Mouse (Mus musculus): ENCODE results near the gene Krt90. TPM values are rescaled to one million over a fixed set of nuclear protein-coding genes. Genes with fewer than 3 reads are reported as not detected.

Krt90 gene
- polyA plus RNA-seq (2014; fragmentation: Illumina TruSeq; extraction: RNeasy Lipid Tissue Mini Kit (QIAGEN cat#74804)): not detected

DNA sequence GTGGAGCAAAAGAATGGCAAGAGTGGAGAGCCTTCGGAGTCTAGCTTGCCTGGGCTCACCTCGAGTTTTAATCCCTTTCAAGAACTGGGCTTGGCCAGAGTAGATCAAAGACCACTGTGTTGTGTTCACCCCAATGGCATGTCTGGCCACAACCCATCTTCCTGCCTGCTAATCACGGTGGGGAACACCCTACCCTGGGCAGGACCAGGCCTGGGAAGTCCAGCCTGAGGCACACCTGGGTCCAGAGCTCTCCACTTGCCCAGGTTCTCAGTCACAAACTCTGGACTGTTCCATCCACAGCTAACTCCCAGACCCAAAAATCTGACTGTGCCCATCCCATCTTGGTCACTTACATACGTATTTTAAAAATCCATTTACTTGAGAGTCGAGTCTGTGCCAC is at the start of gene Krt90:
Gene Krt90 (minus strand): TSS at position 101 of the 400 bp plus-strand sequence.

DNA sequence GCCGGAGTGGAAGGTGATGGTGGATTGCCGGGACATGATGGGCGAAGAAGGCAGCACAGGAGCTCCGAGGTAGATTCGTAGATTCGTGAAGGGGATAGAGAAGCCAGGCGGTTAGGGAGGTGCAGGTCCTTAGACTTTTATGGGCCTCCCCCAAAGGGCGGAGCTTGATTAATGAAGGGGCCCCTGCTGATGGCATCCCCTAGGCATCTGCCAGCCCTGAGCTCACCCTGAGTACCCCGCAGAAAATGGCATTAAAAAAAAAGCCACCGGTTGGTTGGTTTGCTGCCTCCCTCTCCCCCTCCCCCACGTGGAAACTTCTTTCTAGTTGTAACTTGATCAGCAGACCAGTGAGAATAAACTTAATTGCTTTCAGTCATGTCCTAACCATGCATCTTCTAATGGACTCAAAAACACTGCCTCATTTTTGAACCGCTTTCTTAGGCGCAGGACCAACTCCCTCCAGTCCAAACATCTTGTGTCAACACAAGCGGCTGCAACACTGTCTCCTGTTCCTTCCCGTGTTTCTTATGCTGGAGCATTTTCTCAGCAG is 11.1 kb upstream of the Krt90 start, which contains the start of gene Krt75:
Gene Krt75 (minus strand): TSS at position 109 of the 550 bp plus-strand sequence.

DNA sequence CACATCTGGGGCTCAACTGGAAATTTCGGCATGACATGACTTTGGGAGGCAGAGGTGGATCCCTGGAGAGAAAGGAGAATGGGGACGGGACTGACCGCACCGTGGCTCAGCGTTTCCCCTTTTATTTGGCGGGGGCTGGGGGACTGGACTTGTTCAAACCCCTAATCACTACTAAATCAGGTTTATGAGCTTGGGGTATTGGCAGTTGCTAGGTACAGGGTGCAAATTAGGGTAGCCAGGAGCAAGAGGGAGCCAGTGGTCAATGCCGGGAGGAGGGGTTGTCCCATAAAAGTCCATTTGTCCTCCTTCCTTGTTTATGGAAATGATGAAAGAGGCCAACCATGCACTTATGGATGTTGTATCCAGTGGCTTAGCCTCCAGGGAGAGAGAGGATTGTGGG is 12.2 kb downstream of the Krt90 start, which contains the start of gene Krt82:
Gene Krt82 (minus strand): TSS at position 101 of the 400 bp plus-strand sequence.

DNA sequence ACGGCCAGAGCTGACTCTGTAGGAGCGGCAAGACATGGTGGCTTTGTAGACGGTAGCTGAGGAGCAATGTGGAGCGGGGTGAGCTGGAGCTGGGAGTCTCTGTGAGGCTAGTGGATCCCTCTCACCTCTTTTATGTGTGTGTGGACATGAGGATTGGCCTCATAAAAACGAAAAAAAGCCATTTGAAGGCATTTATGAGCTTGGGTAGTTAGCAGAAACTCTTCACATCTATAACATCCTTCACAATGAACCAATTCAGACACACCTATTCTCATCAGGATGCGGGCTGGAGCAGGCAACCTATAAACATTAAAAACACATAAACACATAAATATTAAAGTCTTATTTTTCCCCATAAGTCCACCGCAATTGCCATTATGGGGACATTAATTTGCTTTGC is 30.0 kb downstream of the Krt90 start, which contains the start of gene Krt84:
Gene Krt84 (minus strand): TSS at position 101 of the 400 bp plus-strand sequence.

DNA sequence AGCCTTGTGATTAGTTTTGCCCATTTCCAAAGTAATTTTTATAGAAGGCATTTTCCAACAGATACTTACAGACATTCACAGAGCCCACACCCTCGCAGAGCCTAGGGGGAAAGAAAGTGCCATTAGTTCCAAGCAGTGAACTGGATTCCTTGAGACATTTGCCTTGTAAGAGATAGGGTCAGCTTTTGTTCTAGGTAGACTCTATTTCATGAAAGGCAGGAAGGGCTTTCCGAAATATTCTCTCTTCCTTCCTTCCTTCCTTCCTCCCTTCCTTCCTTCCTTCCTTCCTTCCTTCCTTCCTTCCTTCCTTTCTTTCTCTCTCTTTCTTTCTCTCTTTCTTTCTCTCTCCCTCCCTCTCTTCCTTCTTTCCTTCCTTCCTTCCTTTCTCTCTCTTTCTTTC is 45.6 kb downstream of the Krt90 start, which contains the start of gene Gm49425:
Gene Gm49425 (minus strand): TSS at position 101 of the 400 bp plus-strand sequence.

Other genes starting within 250 kb of the Krt90 start
- gene Krt80, start 192.8 kb downstream of the Krt90 start, polyA plus RNA-seq (2014; fragmentation: Illumina TruSeq; extraction: RNeasy Lipid Tissue Mini Kit (QIAGEN cat#74804)): 0.31 TPM
- 1.5 TPM for gene Krt7, start 151.9 kb downstream of the Krt90 start, polyA plus RNA-seq (2014; fragmentation: Illumina TruSeq; extraction: RNeasy Lipid Tissue Mini Kit (QIAGEN cat#74804))
- not detected for gene Krt87, start 124.1 kb downstream of the Krt90 start, polyA plus RNA-seq (2014; fragmentation: Illumina TruSeq; extraction: RNeasy Lipid Tissue Mini Kit (QIAGEN cat#74804))
- not detected for gene Krt88, start 115.2 kb downstream of the Krt90 start, polyA plus RNA-seq (2014; fragmentation: Illumina TruSeq; extraction: RNeasy Lipid Tissue Mini Kit (QIAGEN cat#74804))
- not detected for gene Krt81, start 99.2 kb downstream of the Krt90 start, polyA plus RNA-seq (2014; fragmentation: Illumina TruSeq; extraction: RNeasy Lipid Tissue Mini Kit (QIAGEN cat#74804))
- not detected for gene Krt86, start 89.5 kb downstream of the Krt90 start, polyA plus RNA-seq (2014; fragmentation: Illumina TruSeq; extraction: RNeasy Lipid Tissue Mini Kit (QIAGEN cat#74804))
- gene Krt83, start 71.4 kb downstream of the Krt90 start, polyA plus RNA-seq (2014; fragmentation: Illumina TruSeq; extraction: RNeasy Lipid Tissue Mini Kit (QIAGEN cat#74804)): not detected
- gene Gm49425, start 45.7 kb downstream of the Krt90 start, polyA plus RNA-seq (2014; fragmentation: Illumina TruSeq; extraction: RNeasy Lipid Tissue Mini Kit (QIAGEN cat#74804)): not detected
- gene Krt84, start 30.1 kb downstream of the Krt90 start, polyA plus RNA-seq (2014; fragmentation: Illumina TruSeq; extraction: RNeasy Lipid Tissue Mini Kit (QIAGEN cat#74804)): 1.2 TPM
- gene Krt82, start 12.3 kb downstream of the Krt90 start, polyA plus RNA-seq (2014; fragmentation: Illumina TruSeq; extraction: RNeasy Lipid Tissue Mini Kit (QIAGEN cat#74804)): not detected
- not detected for gene Krt75, start 11.0 kb upstream of the Krt90 start, polyA plus RNA-seq (2014; fragmentation: Illumina TruSeq; extraction: RNeasy Lipid Tissue Mini Kit (QIAGEN cat#74804))
- gene Gm5414, start 65.2 kb upstream of the Krt90 start, polyA plus RNA-seq (2014; fragmentation: Illumina TruSeq; extraction: RNeasy Lipid Tissue Mini Kit (QIAGEN cat#74804)): not detected
- gene Gm5478, start 84.4 kb upstream of the Krt90 start, polyA plus RNA-seq (2014; fragmentation: Illumina TruSeq; extraction: RNeasy Lipid Tissue Mini Kit (QIAGEN cat#74804)): not detected
- gene Krt6b, start 117.3 kb upstream of the Krt90 start, polyA plus RNA-seq (2014; fragmentation: Illumina TruSeq; extraction: RNeasy Lipid Tissue Mini Kit (QIAGEN cat#74804)): not detected
- gene Krt6a, start 131.4 kb upstream of the Krt90 start, polyA plus RNA-seq (2014; fragmentation: Illumina TruSeq; extraction: RNeasy Lipid Tissue Mini Kit (QIAGEN cat#74804)): not detected
- not detected for gene Krt5, start 149.9 kb upstream of the Krt90 start, polyA plus RNA-seq (2014; fragmentation: Illumina TruSeq; extraction: RNeasy Lipid Tissue Mini Kit (QIAGEN cat#74804))
- not detected for gene Krt71, start 180.2 kb upstream of the Krt90 start, polyA plus RNA-seq (2014; fragmentation: Illumina TruSeq; extraction: RNeasy Lipid Tissue Mini Kit (QIAGEN cat#74804))
- not detected for gene Krt72, start 223.5 kb upstream of the Krt90 start, polyA plus RNA-seq (2014; fragmentation: Illumina TruSeq; extraction: RNeasy Lipid Tissue Mini Kit (QIAGEN cat#74804))
- 0.34 TPM for gene Krt73, start 239.4 kb upstream of the Krt90 start, polyA plus RNA-seq (2014; fragmentation: Illumina TruSeq; extraction: RNeasy Lipid Tissue Mini Kit (QIAGEN cat#74804))

Data from ovary, adult 10 weeks (tissue).